Mouse (Mus musculus): ENCODE measurements around the gene Cd200r3.

DNA sequence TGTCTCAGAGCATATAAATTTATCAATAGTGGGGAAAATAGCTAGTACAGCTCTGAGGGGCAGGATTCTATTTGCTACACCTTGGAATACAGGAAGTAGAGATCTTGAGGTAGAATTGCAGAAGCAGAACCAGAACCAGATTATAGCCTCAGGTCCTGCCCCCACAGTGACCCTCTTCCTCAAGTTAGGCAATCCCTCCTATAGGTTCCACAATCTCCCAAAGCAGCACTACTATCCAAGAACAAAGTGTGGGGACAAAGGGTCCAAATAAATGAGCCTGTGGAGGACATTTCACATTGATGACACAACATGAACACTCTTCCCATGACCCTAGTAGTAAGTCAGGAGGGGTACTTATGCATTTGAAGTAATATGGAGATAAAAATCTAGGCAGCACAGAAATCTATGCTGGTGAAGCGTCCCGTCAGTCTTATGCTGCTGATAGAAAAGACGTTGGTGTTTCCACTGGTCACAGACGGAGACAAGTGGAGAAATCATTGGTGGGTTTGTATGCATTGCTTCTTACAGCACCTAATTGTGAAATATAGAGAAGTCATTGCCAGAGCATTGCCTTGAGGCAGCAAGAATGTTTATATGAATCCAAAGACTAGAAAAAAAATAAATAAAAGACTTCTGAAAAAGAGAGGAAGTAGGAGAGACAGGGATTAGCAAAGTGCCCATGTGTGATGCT is 45.3 kb downstream of the Cd200r3 start:
- TF ChIP-seq POLR2A (IDR thresholded peaks at IDR 0.05; ENCODE audit: insufficient read length, low read depth): no peak
- no peak for TF ChIP-seq MAX (IDR thresholded peaks at IDR 0.05; ENCODE audit: low read depth)
- TF ChIP-seq CEBPB (IDR thresholded peaks at IDR 0.05; ENCODE audit: insufficient read depth, poor library complexity, severe bottlenecking): no peak
- no peak for TF ChIP-seq E2F4 (IDR thresholded peaks at IDR 0.05; ENCODE audit: insufficient read depth)
- TF ChIP-seq MYOD1 (IDR thresholded peaks at IDR 0.05; ENCODE audit: control insufficient read depth in 1 of 3, insufficient read length in 2 of 3, low read depth in 2 of 3): no peak
- TF ChIP-seq TCF12 (IDR thresholded peaks at IDR 0.05; ENCODE audit: insufficient read depth, poor library complexity, severe bottlenecking): no peak
- no peak for TF ChIP-seq USF1 (IDR thresholded peaks at IDR 0.05; ENCODE audit: low read depth)
- TF ChIP-seq REST (IDR thresholded peaks at IDR 0.05; ENCODE audit: insufficient read depth, insufficient read length): no peak
- no peak for TF ChIP-seq POLR2AphosphoS2 (IDR thresholded peaks at IDR 0.05; ENCODE audit: insufficient read length, low read depth)
- TF ChIP-seq SRF (IDR thresholded peaks at IDR 0.05; ENCODE audit: control insufficient read depth, insufficient read length, low read depth): no peak
- TF ChIP-seq TCF3 (IDR thresholded peaks at IDR 0.05; ENCODE audit: insufficient read length, low read depth): no peak
